18 mouse cellular contexts compared by ENCODE assay signal in the genomic region with DNA sequence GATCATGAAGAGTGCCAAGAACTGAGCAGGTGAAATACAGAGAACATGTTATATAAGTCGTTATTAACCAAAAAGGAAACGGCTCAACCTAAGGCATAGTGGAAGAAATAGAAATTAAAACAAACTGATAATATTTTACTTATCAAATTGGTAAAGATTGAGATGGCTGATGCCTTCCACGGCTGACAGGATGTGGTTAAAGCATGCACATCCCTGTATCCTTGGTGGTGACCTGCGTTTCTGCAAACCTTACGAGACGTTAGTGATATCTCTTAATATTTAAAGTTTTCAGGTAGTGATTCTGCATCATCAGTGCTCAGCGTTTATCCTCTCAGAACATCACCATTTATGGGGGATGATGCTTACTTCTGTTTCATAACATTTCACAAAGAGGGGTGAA.
"Had no signal": no experiment of that assay in that cellular context is flagged by ENCODE, and none has a peak within 500 bp of the region (broad histone marks: within the 10 kb centered on the region; RNA-seq: fewer than 3 reads in every experiment).

No protein-coding gene starts in this region.

- ATAC-seq: liver, postnatal 0 days; lung, postnatal 0 days; midbrain, embryonic 16.5 days had no signal

- H3K27me3 ChIP-seq: lung, embryonic 15.5 days; megakaryocyte, embryonic 14.5 days; midbrain, embryonic 12.5 days; neural tube, embryonic 12.5 days; stomach, embryonic 15.5 days had no signal

- H3K9me3 ChIP-seq: lung, embryonic 15.5 days; megakaryocyte, embryonic 14.5 days; midbrain, embryonic 12.5 days; neural tube, embryonic 12.5 days; stomach, embryonic 15.5 days had no signal

- H3K4me1 ChIP-seq: lung, embryonic 15.5 days; megakaryocyte, embryonic 14.5 days; midbrain, embryonic 12.5 days; neural tube, embryonic 12.5 days; stomach, embryonic 15.5 days had no signal

- H3K27ac ChIP-seq: lung, embryonic 15.5 days; macrophage; midbrain, embryonic 12.5 days; neural tube, embryonic 12.5 days; stomach, embryonic 15.5 days; stomach, postnatal 0 days had no signal

- H3K36me3 ChIP-seq: lung, embryonic 15.5 days; midbrain, embryonic 12.5 days; neural tube, embryonic 12.5 days; stomach, embryonic 15.5 days had no signal

- DNase-seq: liver, postnatal 0 days; lung, adult 2 months; lung, postnatal 14 days; lung, postnatal 36 days; midbrain, embryonic 14.5 days; right cerebral cortex, postnatal 14 days; thymus, adult 18-20 months; thymus, postnatal 14 days; thymus, postnatal 36 days had no signal

- H3K4me3 ChIP-seq: lung, embryonic 15.5 days; megakaryocyte, embryonic 14.5 days; midbrain, embryonic 12.5 days; neural tube, embryonic 12.5 days; stomach, embryonic 15.5 days had no signal
